Mouse (Mus musculus): ENCODE measurements around the gene Tango6.
"Not testable (repeated sequence)": the region's sequence is repeated elsewhere in the genome, so short reads cannot be mapped to it uniquely, and the experiment has no call there.

Gene Tango6

DNA sequence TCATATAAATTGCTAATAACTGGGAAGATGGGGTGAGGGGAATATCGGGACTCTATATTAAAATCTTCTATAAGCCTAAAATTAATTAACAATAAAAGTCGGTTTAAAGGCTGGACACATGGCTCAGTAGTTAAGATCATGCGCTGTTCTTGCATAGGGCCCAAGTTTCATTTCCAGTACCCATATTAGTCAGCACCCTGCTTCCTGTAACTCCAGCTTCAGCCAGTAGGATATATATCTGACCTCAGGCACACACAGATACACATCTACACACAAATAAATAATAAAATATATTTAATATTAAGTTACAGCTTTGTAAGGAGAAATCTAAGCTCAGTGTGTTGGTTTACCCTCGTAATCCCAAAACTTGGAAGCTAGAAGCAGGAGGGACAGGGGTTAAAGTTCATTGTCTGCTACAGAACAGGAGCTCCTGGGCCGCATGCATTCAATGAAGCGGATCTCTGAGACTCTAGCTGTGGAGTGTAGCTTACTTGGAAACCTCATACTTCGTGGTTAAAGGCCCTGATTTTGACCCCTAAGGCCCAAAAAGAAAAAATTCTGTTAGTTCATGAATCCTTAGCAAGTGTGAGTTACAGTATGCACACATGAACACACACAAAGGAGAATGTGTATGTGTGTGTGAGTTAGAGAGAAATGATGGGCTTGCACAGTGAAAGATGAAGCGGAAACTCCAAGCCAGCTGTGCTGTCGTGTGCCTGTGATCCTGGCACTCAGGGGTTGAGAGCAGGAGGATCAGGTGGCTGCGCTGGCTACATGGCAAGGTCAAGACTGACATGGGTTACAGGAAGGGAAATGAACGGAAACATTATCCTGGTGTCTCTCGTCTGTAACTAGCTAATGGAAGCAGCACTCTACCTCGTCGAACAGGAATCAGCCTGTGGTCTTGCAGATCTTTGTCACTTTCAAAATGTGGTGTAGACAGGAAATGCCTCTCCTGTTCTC is 138.0 kb downstream of the Tango6 start:
- DNase-seq, result no peak

DNA sequence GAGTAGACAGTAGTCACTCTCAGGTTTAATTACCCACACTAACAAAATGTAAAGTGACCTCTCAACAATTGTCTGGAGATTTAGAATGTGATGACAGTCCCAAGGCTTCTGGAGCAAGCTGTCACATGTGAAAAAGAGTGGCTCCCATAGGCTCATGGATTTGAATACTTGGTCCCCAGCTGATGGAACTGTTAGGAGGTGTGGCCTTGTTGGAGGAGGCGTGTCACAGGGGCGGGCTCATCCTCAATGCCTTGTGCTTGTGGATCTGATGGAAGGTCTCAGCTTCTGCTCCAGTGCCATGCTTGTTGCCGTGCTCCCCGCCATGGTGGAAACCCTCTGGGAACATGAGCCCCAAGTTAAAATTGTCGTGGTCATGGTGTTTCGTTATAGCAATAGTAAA is 146.1 kb downstream of the Tango6 start:
- DNase-seq, result no peak

DNA sequence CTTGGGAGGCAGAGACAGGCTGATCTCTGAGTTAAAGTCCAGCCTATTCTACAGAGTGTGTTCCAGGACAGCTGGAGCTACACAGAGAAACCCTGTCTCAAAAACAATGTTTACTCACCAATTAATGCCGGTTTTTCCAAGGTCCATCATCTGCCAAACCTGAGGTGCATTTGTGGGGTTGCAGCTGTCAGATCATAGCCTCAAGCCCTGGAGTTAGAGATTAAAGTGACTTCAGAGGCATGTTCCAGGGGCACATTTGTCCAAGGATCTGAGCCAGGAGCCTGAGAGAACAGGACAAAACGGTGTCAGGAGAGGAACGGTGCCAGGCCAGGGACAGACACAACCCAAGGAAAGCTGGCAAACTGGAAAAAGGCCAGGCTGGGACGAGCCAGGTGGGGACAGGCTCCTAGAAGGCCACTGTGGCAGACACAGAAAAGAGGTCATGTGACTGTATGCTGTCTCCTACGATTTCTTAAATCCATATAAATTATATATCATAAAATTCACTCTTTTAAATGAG is 146.7 kb downstream of the Tango6 start:
- DNase-seq, result no peak

GRCm38 (mm10) chr8:106834899-106835298 is 152.0 kb downstream of the Tango6 start:
- DNase-seq, result peak in 1 of 2 experiments; percentile 53

DNA sequence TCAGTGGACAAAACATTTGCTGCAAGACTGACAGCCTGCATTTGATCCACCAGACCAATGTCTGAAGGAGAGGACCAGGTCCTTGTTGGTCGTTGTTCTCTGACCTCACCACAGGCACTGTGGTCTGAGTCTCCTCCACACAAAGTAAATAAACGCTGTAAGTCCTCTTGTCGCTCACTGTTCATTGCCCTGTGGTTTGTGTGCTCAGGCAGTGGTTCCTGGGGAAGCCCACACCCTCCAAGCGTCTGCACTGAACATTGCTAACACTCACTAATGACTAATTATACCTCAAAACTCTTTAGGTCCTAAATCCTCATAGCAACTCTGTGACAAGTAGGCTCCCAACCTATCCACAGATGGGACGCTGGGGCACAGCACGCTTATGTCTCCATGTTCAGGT is 153.7 kb downstream of the Tango6 start:
- no peak for DNase-seq

GRCm38 (mm10) chr8:106838803-106839202 is 155.9 kb downstream of the Tango6 start:
- no peak for DNase-seq

DNA sequence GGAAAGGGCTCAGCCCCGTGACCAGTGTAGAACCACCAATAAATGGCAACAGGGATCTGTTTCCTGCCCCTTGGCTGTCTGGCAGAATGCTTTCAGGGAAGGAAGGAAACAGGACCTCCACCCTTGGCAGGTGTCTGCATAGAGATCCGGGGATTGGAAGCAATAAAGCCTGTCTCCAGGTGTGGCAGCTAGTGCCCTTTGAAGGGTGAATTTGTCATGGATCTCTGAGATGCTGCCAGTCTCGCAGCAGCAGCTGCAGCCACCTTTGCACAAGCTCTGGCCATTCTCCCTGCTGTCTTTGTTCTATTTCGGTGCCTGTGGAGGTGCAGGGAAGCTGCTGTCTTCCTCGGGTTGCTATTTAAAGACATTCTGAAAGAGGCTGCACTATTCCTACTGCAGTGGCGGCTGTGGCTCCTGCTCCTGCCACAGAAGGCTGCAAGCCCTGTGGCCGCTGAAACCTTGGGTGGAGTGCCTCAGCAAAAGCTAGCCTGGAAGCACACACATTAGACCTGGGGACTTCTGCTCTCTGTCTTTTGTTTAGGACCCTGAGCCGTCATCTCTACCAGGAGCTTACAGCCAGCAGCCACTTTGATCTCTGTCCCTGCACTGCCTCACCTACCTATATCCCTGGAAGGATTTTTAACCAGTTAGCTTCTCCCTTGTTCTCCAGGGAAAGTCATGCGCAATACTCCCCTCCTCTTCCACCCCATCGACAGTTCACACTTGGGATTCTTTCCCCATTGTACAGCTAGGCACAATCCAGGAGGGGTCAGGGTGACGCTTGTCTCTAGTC is 156.5 kb downstream of the Tango6 start:
- no peak for DNase-seq

DNA sequence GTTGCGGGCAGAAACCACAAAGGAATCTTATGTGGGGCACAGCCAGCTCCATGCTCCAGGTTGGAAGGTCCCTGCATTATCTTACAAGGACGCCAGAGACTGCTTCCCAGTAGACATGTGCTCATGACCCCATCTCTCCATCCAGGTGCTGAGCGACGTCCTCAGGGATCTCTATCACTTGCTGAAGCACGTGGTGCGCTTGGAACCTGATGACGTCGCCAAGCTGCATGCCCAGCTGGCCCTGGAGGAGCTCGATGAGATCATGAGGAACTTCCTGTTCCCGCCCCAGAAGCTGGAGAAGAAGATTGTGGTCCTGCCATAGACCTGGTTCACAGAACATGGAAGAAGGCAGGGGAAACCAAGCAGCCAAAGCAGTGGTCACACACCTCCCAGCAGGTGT is 167.2 kb downstream of the Tango6 start:
- no peak for DNase-seq

GRCm38 (mm10) chr8:106854534-106855241 is 171.8 kb downstream of the Tango6 start:
- DNase-seq, result peak in 1 of 2 experiments; percentile 18

GRCm38 (mm10) chr8:106855242-106855562 is 172.3 kb downstream of the Tango6 start:
- DNase-seq, result no peak

GRCm38 (mm10) chr8:106862845-106863244 is 180.0 kb downstream of the Tango6 start:
- DNase-seq, result no peak

DNA sequence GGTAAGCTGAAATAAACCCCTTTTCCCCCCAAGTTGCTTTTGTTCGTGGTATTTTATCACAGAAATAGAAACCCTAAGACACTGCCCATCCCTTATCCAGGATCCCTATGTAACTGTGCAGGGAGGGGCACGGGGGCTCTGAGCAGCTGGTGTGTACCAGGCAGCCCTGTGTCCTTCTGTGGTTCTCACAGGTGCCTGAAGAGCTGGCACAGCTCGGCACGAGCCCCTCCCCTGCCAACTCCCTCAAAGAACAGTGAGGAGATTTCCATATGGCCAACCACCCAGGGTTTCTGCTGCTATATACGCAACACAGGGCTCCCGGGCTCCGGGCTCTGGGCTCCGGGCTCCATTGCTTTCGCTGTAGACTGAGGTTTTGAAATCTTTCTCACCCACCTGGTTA is 182.5 kb downstream of the Tango6 start:
- no peak for DNase-seq

- peak in 1 of 2 experiments; percentile 13 for DNase-seq
Observed at GRCm38 (mm10) chr8:106870051-106870450, 187.2 kb downstream of the Tango6 start, which contains the start of gene Has3. Gene Has3, plus strand, starts transcription at chr8:106870242.

- DNase-seq, result peak; percentile 76 to 78
Observed at GRCm38 (mm10) chr8:106870537-106871327, 187.9 kb downstream of the Tango6 start.

GRCm38 (mm10) chr8:106871328-106871926 is 188.6 kb downstream of the Tango6 start:
- no peak for DNase-seq

GRCm38 (mm10) chr8:106871931-106872371 is 189.1 kb downstream of the Tango6 start:
- peak; percentile 72 to 77 for DNase-seq

DNA sequence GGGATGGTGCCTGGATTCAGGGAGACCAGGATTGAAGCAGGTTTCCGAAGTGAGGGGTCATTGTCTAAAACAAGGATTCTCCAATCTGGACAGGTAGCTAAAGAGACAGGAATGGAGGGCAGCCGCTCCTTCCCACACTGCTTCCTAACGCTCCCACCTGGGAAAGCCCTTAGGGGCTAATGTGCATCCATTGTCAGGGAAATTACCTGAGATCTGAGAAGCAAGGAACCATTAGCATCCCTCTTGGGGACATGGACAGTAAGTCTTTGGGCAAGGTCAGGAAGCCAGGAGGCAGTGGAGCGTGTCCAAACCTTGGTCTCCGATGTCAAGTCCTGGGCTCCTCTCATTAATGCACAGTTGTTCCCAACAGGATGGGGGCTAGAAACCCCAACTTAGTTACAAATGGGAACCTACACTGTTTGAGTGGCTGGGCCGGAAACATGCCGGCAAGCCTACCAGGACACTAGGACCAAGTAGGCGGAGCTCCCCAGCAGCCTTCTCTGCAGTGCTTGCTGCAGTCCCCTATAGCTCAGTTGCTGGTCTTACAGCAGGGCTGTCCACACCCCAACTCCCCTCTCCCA is 189.7 kb downstream of the Tango6 start:
- DNase-seq, result no peak

DNA sequence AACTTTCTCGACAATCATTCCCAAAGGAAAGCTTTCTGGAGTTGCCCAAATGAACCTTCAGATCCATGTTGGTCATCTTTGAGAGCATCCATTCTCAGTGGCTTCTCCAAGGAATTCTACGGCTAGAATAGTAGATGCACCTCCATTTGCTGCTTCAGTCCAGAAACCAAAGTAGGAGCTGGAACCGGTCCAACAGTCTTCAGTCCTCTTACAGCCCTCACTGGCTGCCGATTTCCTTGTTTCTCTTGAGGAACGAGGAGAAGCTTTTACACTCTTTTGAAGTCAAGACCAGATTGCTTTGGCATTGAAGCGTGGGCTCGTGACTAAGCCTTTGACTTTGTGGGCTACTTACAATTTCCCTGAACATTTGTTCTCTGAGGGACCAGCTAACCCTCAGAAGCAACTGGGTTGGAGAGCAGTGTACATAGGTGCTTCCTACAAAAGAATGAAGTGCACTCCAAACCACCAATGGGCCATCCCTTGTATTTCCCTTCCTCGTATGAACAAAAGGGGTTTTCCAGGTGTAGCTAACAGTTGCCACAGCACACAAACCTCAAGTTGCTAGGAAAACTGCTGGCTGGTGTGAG is 197.3 kb downstream of the Tango6 start:
- DNase-seq, result peak in 1 of 2 experiments; percentile 43

DNA sequence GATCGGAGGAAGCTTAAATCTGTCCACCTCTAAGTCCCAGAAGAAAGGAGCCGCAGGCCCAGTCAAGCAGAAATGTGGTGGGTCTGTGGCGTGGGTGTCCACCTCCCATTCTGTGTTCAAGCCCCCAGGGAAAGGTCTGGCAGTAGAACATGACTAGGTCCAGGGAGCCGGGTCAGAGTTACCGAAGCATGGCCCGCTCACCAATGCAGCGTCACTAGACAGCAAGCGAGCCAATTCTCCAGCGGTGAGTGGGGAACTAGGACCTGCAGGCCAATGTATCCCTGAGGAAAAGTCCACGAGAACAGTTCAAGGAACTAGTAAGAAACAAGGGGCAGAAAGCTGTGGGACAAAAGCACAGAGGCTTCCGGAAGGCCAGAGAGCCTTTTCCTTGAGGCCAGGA is 201.2 kb downstream of the Tango6 start:
- not testable (repeated sequence) for DNase-seq

DNA sequence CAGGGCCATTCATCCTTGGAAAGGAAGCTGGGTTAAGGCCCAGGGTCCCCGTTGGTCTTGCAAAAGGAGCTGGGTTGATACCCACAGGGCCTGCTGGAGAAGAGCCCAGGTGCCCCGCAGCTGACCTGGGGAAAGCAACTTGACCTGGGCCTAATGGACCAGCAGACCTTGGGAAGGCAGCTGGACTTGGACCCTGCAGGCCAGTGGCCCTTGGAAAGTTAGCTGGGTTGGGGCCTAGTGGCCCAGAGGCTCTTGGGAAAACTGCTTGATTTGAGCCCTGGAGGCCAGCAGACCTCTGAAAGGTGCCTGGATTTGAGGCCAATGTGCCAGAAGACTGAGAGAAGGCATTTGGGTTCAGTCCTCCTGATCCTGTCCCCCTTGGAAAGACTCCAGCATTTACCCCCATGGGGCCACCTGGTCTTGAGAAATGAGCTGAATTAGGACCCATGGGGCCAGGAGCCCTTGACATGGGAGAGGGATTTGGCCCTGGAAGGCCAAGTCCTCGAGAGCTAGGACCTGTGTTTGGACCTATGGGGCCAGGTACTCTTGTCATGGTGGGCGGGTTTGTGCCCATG is 202.0 kb downstream of the Tango6 start:
- not testable (repeated sequence) for DNase-seq

Measured in lung, postnatal 4 days (tissue).